Mouse (Mus musculus) forebrain, embryonic 11.5 days (tissue): ENCODE data around the gene Chrm5. TPM values are rescaled to one million over a fixed set of nuclear protein-coding genes. Genes with fewer than 3 reads are reported as not detected.
"Not testable (repeated sequence)": the region's sequence is repeated elsewhere in the genome, so short reads cannot be mapped to it uniquely, and the experiment has no call there.

Source experiments
- ATAC-seq: fragments of 200-750 bp; cut with Nextera tagmentation; replicated peaks from 2 replicates; pipeline ENCODE4 v1.8.0; 2017; ENCODE audit warnings: moderate TSS enrichment; ENCODE audit not compliant: low FRiP score
- DNase-seq: peaks from one replicate; pipeline ENCODE4 v3.0.0-alpha.2; 2017; ENCODE audit warnings: low spot score
- H3K27ac ChIP-seq: fragments of 300-500 bp; sonication (generic); 2 replicates; pipeline ENCODE4 v1.5.1; 2014; ENCODE audit warnings: low read depth, low read length
- H3K27me3 ChIP-seq: fragments of 300-500 bp; sonication (generic); 2 replicates; pipeline ENCODE4 v1.6.1; 2014; ENCODE audit warnings: mild to moderate bottlenecking, low read length, mixed read lengths; ENCODE audit not compliant: control insufficient read depth, insufficient read depth
- H3K36me3 ChIP-seq: fragments of 300-500 bp; sonication (generic); 2 replicates; pipeline ENCODE4 v1.6.1; 2014; ENCODE audit warnings: mild to moderate bottlenecking, low read length, moderate library complexity, mixed read lengths; ENCODE audit not compliant: control insufficient read depth, insufficient read depth
- H3K4me1 ChIP-seq: fragments of 300-500 bp; sonication (generic); replicated peaks from 2 replicates; pipeline ENCODE4 v1.6.1; 2014; ENCODE audit warnings: low read length, mixed read lengths; ENCODE audit not compliant: control insufficient read depth, insufficient read depth
- H3K4me2 ChIP-seq: fragments of 300-500 bp; sonication (generic); 2 replicates; pipeline ENCODE4 v1.6.1; 2014; ENCODE audit warnings: low read depth, mild to moderate bottlenecking, low read length, moderate library complexity, mixed read lengths; ENCODE audit not compliant: severe bottlenecking
- H3K4me3 ChIP-seq: fragments of 300-500 bp; sonication (generic); 2 replicates; pipeline ENCODE4 v1.5.1; 2014; ENCODE audit warnings: low read depth, low read length
- H3K9ac ChIP-seq: fragments of 300-500 bp; sonication (generic); 2 replicates; pipeline ENCODE4 v1.6.1; 2014; ENCODE audit warnings: low read length
- H3K9me3 ChIP-seq: fragments of 300-500 bp; sonication (generic); 2 replicates; pipeline ENCODE4 v1.6.1; 2016; ENCODE audit warnings: low read length, mixed read lengths; ENCODE audit not compliant: control insufficient read depth
- WGBS: fragments of 180-500 bp; shearing (Covaris S2); extraction: QIAGEN DNeasy Blood & Tissue Kit; methylation state at CpG from one replicate; pipeline ENCODE4 v1.1.7; 2014; 5-methylcytosine and 5-hydroxymethylcytosine counted together
- polyA plus RNA-seq: library from polyadenylated mRNA; unstranded; fragments of >200 nt; fragmentation: Nextera tagmentation; extraction: Ambion mirVana; gene quantifications from 2 replicates; pipeline ENCODE4 v1.2.1, GENCODE M21; 2014

Gene Chrm5
- polyA plus RNA-seq, 1 experiment from 2014 or later = 0.27 TPM

GRCm38 (mm10) chr2:112448046-112448445, 32.5 kb downstream of the Chrm5 start:
- not testable (repeated sequence) for H3K9ac ChIP-seq, ATAC-seq, H3K4me3 ChIP-seq, H3K27me3 ChIP-seq, H3K36me3 ChIP-seq, DNase-seq, H3K9me3 ChIP-seq, H3K4me1 ChIP-seq, H3K4me2 ChIP-seq, H3K27ac ChIP-seq
- WGBS = 74% methylated on average over 4 of the region's 4 CpGs

- ATAC-seq (no peak), DNase-seq (no peak)
- Histone ChIP-seq H3K4me2 (no peak overlapping the region), H3K27me3 (no peaks in the 10 kb centered on the region), H3K36me3 (no peaks in the 10 kb centered on the region), H3K4me3 (no peak overlapping the region), H3K9me3 (no peaks in the 10 kb centered on the region), H3K27ac (no peak overlapping the region), H3K4me1 (no peaks in the 10 kb centered on the region), H3K9ac (no peak overlapping the region)
Observed at GRCm38 (mm10) chr2:112445511-112445910, 35.1 kb downstream of the Chrm5 start.

GRCm38 (mm10) chr2:112443491-112443890, 37.1 kb downstream of the Chrm5 start:
- Histone ChIP-seq H3K4me2 (no peak overlapping the region), H3K36me3 (no peaks in the 10 kb centered on the region), H3K4me1 (no peaks in the 10 kb centered on the region), H3K4me3 (no peak overlapping the region), H3K9me3 (no peaks in the 10 kb centered on the region), H3K9ac (no peak overlapping the region), H3K27me3 (no peaks in the 10 kb centered on the region), H3K27ac (no peak overlapping the region)
- no peak for ATAC-seq
- 70% methylated on average over 2 of the region's 2 CpGs for WGBS
- DNase-seq = no peak

- no peak overlapping the region for H3K9ac ChIP-seq
- H3K4me1 ChIP-seq = no peaks in the 10 kb centered on the region
- no peak overlapping the region for H3K4me3 ChIP-seq
- DNase-seq (no peak), ATAC-seq (no peak)
- no peak overlapping the region for H3K27ac ChIP-seq
- H3K4me2 ChIP-seq = no peak overlapping the region
- WGBS = 89% methylated on average over 2 of the region's 2 CpGs
- H3K27me3 ChIP-seq = no peaks in the 10 kb centered on the region
- no peaks in the 10 kb centered on the region for H3K36me3 ChIP-seq
- H3K9me3 ChIP-seq = no peaks in the 10 kb centered on the region
Observed at GRCm38 (mm10) chr2:112437589-112437988, 43.0 kb downstream of the Chrm5 start.

GRCm38 (mm10) chr2:112436292-112436691, 44.3 kb downstream of the Chrm5 start:
- H3K9ac ChIP-seq = no peak overlapping the region
- no peaks in the 10 kb centered on the region for H3K27me3 ChIP-seq
- no peaks in the 10 kb centered on the region for H3K9me3 ChIP-seq
- WGBS = 80% methylated on average over 4 of the region's 4 CpGs
- H3K4me3 ChIP-seq = no peak overlapping the region
- no peaks in the 10 kb centered on the region for H3K4me1 ChIP-seq
- H3K27ac ChIP-seq = no peak overlapping the region
- no peak for DNase-seq
- ATAC-seq = no peak
- H3K4me2 ChIP-seq = no peak overlapping the region
- no peaks in the 10 kb centered on the region for H3K36me3 ChIP-seq

- no peaks in the 10 kb centered on the region for H3K4me1 ChIP-seq
- H3K36me3 ChIP-seq = no peaks in the 10 kb centered on the region
- H3K27me3 ChIP-seq = no peaks in the 10 kb centered on the region
- DNase-seq = no peak
- no peak overlapping the region for H3K4me3 ChIP-seq
- ATAC-seq = no peak
- no peak overlapping the region for H3K27ac ChIP-seq
- H3K4me2 ChIP-seq = no peak overlapping the region
- no peaks in the 10 kb centered on the region for H3K9me3 ChIP-seq
- 70% methylated on average over 2 of the region's 2 CpGs for WGBS
- H3K9ac ChIP-seq = no peak overlapping the region
Observed at GRCm38 (mm10) chr2:112433359-112433758, 47.2 kb downstream of the Chrm5 start.

GRCm38 (mm10) chr2:112432523-112432922, 48.0 kb downstream of the Chrm5 start:
- no peaks in the 10 kb centered on the region for H3K27me3 ChIP-seq
- ATAC-seq = no peak
- no peak for DNase-seq
- H3K36me3 ChIP-seq = no peaks in the 10 kb centered on the region
- no peaks in the 10 kb centered on the region for H3K9me3 ChIP-seq
- H3K27ac ChIP-seq = no peak overlapping the region
- H3K4me2 ChIP-seq = no peak overlapping the region
- no peaks in the 10 kb centered on the region for H3K4me1 ChIP-seq
- WGBS = 94% methylated on average over 2 of the region's 2 CpGs
- no peak overlapping the region for H3K9ac ChIP-seq
- H3K4me3 ChIP-seq = no peak overlapping the region

GRCm38 (mm10) chr2:112430403-112430802, 50.2 kb downstream of the Chrm5 start:
- H3K4me3 ChIP-seq = no peak overlapping the region
- no peaks in the 10 kb centered on the region for H3K36me3 ChIP-seq
- no peaks in the 10 kb centered on the region for H3K4me1 ChIP-seq
- no peak overlapping the region for H3K27ac ChIP-seq
- no peaks in the 10 kb centered on the region for H3K9me3 ChIP-seq
- no peak overlapping the region for H3K4me2 ChIP-seq
- no peak overlapping the region for H3K9ac ChIP-seq
- no peak for DNase-seq
- H3K27me3 ChIP-seq = no peaks in the 10 kb centered on the region
- ATAC-seq = no peak
- WGBS = 79% methylated on average over 5 of the region's 5 CpGs

- H3K4me2 ChIP-seq = no peak overlapping the region
- no peak for ATAC-seq
- 89% methylated on average over 4 of the region's 4 CpGs for WGBS
Observed at GRCm38 (mm10) chr2:112429665-112430064, 50.9 kb downstream of the Chrm5 start.

More at GRCm38 (mm10) chr2:112429665-112430064, 50.9 kb downstream of the Chrm5 start:
- Histone ChIP-seq H3K27ac (no peak overlapping the region), H3K27me3 (no peaks in the 10 kb centered on the region), H3K4me1 (no peaks in the 10 kb centered on the region), H3K36me3 (no peaks in the 10 kb centered on the region), H3K9me3 (no peaks in the 10 kb centered on the region), H3K9ac (no peak overlapping the region), H3K4me3 (no peak overlapping the region)
- DNase-seq = no peak
